Mouse (Mus musculus) embryonic facial prominence, embryonic 15.5 days (tissue): ENCODE measurements around the gene Irgc1. TPM values are rescaled to one million over a fixed set of nuclear protein-coding genes. Genes with fewer than 3 reads are reported as not detected.
A peak's percentile ranks its signal among the peaks of the same experiment; 100 is the strongest.

ENCODE experiments used
- ATAC-seq: fragments of 200-750 bp; cut with Nextera tagmentation; 2 replicates; pipeline ENCODE4 v1.8.0; 2017; ENCODE audit warnings: low read depth, moderate TSS enrichment; ENCODE audit not compliant: insufficient number of reproducible peaks, low FRiP score, low TSS enrichment
- H3K27ac ChIP-seq: fragments of 300-500 bp; sonication (generic); replicated peaks from 2 replicates; pipeline ENCODE4 v1.5.1; 2015; ENCODE audit warnings: mild to moderate bottlenecking, inconsistent platforms
- H3K27me3 ChIP-seq: fragments of 300-500 bp; sonication (generic); 2 replicates; pipeline ENCODE4 v1.6.1; 2015; ENCODE audit warnings: inconsistent platforms
- H3K36me3 ChIP-seq: fragments of 300-500 bp; sonication (generic); 2 replicates; pipeline ENCODE4 v1.6.1; 2015; ENCODE audit warnings: mild to moderate bottlenecking, inconsistent platforms
- H3K4me1 ChIP-seq: fragments of 300-500 bp; sonication (generic); 2 replicates; pipeline ENCODE4 v1.6.1; 2015; ENCODE audit warnings: inconsistent platforms
- H3K4me2 ChIP-seq: fragments of 300-500 bp; sonication (generic); replicated peaks from 2 replicates; pipeline ENCODE4 v1.6.1; 2015; ENCODE audit warnings: mild to moderate bottlenecking, inconsistent platforms
- H3K4me3 ChIP-seq: fragments of 300-500 bp; sonication (generic); replicated peaks from 2 replicates; pipeline ENCODE4 v1.5.1; 2015; ENCODE audit warnings: mild to moderate bottlenecking, inconsistent platforms
- H3K9ac ChIP-seq: fragments of 300-500 bp; sonication (generic); 2 replicates; pipeline ENCODE4 v1.6.1; 2015; ENCODE audit warnings: inconsistent platforms
- H3K9me3 ChIP-seq: fragments of 300-500 bp; sonication (generic); replicated peaks from 2 replicates; pipeline ENCODE4 v1.6.1; 2016; ENCODE audit warnings: inconsistent platforms
- whole genome bisulfite sequencing: fragments of 180-500 bp; shearing (Covaris S2); methylation state at CpG from one replicate; pipeline ENCODE4 v1.1.7; 2015; 5-methylcytosine and 5-hydroxymethylcytosine counted together
- polyA plus RNA-seq: library from polyadenylated mRNA; unstranded; fragments of >200 nt; fragmentation: Nextera tagmentation; extraction: Ambion mirVana; gene quantifications from 2 replicates; pipeline ENCODE4 v1.2.1, GENCODE M21; 2015

Gene Irgc1
- polyA plus RNA-seq, 1 experiment from 2014 or later: not detected

DNA sequence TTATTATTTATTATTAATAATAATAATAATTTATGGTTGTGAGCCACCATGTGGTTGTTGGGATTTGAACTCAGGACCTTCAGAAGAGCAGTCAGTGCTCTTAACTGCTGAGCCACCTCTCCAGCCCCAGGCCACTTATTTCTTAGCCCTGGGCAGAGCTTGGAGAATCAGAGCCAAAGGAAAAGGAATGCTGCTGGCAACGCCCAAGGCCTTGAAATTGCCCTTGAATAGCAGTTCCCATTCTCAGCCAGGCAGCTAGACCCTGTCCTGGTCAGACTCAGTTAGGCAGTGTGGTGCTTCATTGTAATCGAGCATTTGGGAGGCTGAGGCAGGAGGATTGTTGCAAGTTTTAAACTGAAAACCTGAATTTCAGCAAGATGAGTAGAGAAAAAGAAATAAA, 2.1 kb upstream of the Irgc1 start:
- no peak for ATAC-seq
- no peak overlapping the region for H3K27ac ChIP-seq
- H3K36me3 ChIP-seq: no peaks in the 10 kb centered on the region
- no peak overlapping the region for H3K9ac ChIP-seq
- peaks cover 7% of the 10 kb centered on the region; the same call in 1 of the 2 replicates for H3K4me1 ChIP-seq
- H3K9me3 ChIP-seq: no peaks in the 10 kb centered on the region
- WGBS: 70% methylated on average over 2 of the region's 2 CpGs
- no peaks in the 10 kb centered on the region for H3K27me3 ChIP-seq
- no peak overlapping the region for H3K4me2 ChIP-seq
- no peak overlapping the region for H3K4me3 ChIP-seq

DNA sequence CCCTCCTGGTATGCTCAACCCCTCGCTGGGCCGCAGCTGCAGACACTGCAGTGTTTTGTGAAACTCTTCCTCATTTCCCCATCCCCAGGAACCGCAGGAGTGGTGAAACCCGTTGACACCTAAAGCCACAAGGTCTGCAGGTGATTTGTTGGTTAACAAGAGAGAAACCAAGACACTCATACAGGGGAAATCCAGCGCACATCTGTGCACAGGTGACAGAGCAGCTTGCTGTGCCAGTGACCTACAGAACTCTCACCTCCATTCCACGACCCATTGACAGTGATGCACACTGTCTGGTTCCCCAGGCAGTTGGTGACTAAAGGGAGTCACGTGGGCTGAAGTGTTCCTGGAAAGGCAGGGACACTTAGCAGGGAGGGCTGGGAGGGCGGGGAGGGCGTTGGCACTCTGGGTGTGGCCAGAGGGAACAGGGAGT, 1.5 kb downstream of the Irgc1 start:
- Histone ChIP-seq H3K36me3 (no peaks in the 10 kb centered on the region), H3K27me3 (no peaks in the 10 kb centered on the region), H3K4me3 (no peak overlapping the region), H3K9ac (no peak overlapping the region), H3K4me2 (no peak overlapping the region), H3K4me1 (peaks cover 18% of the 10 kb centered on the region), H3K27ac (no peak overlapping the region), H3K9me3 (no peaks in the 10 kb centered on the region)
- WGBS: 63% methylated on average over 9 of the region's 9 CpGs
- ATAC-seq: no peak

DNA sequence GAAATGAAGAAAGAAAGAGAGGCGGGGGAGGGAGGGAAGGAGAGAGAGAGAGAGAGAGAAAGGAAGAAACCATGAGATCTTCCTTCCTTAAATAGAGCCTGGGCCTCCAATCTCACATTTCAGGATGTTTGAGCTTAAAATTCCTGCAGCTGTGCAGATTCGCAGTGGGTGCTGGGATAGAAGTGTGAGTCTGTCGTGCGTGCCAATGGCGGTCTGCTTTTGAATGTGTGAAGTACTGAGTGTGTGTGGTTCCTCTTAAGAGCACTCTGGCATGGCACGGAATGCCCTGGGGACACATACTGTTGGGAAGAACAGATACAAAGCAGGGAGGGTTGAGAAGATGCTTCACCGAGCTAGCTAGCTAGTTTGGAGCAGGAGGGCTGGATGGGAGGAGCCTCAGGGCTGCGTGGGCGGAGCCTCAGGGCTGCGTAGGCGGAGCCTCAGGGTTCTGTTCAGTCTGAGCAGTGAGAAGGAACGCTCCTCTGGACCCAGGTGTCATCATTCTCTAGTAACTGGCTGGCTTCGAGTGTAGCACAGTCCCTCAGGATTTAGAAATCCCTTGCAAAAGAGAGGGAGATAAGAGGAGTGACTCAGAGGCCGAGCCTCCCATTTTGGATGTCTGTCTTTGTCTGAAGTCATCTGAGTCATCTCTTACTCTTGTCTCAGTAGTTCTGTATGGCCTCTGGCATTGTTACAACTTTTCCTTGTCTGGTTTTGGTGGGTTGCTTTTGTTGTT, 3.1 kb downstream of the Irgc1 start:
- peaks cover 18% of the 10 kb centered on the region for H3K4me1 ChIP-seq
- H3K4me3 ChIP-seq: no peak overlapping the region
- no peak overlapping the region for H3K9ac ChIP-seq
- no peak overlapping the region; the same call in 1 of the 2 replicates for H3K27ac ChIP-seq
- no peaks in the 10 kb centered on the region for H3K27me3 ChIP-seq
- 42% methylated on average over 14 of the region's 14 CpGs for WGBS
- no peak for ATAC-seq
- H3K36me3 ChIP-seq: no peaks in the 10 kb centered on the region
- no peak overlapping the region for H3K4me2 ChIP-seq
- no peaks in the 10 kb centered on the region for H3K9me3 ChIP-seq

DNA sequence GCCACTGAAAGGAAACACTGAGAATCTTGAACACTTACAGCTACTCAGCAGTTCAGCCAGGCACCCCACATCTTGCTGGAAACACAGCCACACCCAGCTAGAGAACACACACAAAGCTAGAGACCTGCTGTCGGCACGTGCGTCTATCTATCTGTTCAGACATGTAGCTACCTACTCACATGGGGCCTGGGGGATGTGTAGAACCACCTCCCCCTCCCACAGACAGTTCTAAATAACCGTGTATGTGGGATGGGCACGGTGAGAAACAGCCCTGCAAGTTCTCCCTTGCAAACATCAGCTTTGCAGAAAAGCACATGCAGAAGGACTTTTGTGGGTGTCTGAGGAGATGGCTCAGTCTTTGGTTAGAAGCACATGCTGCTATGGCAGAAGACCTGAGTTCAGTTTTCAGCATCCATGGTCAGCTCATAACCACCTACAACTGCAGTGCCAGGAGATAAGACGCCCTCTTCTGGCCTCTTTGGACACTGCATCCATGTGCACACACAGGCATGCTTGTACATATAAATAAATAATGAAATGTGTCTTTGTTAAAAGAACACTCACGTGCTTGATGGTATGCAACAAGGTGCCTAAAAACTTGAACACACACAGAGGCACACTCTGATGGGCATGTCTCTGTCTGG, 5.3 kb downstream of the Irgc1 start:
- no peak overlapping the region for H3K4me3 ChIP-seq
- WGBS: 57% methylated on average over 7 of the region's 7 CpGs
- no peak overlapping the region for H3K4me2 ChIP-seq
- no peak overlapping the region for H3K9ac ChIP-seq
- ATAC-seq: no peak
- H3K9me3 ChIP-seq: no peaks in the 10 kb centered on the region
- H3K27ac ChIP-seq: peak overlapping the region; percentile 56
- no peaks in the 10 kb centered on the region for H3K27me3 ChIP-seq
- H3K4me1 ChIP-seq: peaks cover 16% of the 10 kb centered on the region
- no peaks in the 10 kb centered on the region for H3K36me3 ChIP-seq

DNA sequence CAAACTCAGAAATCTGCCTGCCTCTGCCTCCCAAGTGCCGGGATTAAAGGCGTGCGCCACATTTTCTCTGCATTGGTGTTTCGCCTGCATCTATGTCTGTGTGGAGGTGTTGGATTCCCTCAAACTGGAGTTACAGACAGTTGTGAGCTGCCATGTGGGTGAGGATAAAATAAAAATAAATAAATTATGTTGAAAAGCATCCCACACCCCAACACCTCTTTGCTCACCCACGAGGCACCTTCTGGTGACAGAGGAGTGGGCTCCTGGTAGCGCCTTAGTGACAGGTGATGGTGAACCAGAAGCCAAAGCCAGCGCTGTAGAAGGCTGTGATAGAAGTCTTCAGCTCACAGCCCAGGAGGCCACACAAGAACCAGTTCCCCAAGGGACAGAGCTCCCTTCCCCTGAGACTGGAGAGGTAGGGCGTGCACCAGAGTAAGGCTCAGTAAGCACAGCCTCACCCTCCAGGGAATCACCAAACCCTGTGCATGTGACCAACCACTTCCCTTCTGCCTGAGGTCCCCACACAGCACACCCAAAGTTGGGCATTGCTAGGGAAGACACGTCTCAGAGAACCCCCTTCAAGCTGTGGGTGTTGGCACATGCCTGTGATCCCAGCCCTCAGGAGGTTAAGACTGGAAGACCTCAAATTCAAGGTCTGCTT, 6.7 kb downstream of the Irgc1 start:
- no peak overlapping the region for H3K27ac ChIP-seq
- H3K9me3 ChIP-seq: no peaks in the 10 kb centered on the region
- H3K27me3 ChIP-seq: no peaks in the 10 kb centered on the region
- H3K9ac ChIP-seq: no peak overlapping the region
- no peak overlapping the region for H3K4me2 ChIP-seq
- WGBS: 89% methylated on average over 9 of the region's 9 CpGs
- ATAC-seq: no peak
- H3K4me1 ChIP-seq: peaks cover 15% of the 10 kb centered on the region
- H3K4me3 ChIP-seq: no peak overlapping the region
- H3K36me3 ChIP-seq: no peaks in the 10 kb centered on the region

DNA sequence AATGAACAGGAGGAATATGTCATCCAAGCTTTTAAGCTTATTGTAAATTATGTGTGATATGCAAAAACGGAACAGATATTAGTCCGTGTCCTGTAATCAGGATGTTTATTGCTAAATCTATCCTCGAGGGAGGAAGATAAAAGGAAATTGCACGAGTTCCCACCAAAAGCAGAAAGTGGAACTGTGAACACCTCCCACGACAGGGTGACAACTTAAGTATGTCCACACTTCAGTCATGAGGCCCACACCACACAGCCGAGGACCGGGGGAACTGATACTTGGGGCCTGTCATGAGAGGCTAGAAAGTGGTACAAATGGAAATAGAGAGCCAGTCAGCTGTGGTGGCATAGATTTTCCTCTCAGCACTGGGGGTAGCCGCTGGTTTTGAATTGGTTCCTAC, 9.8 kb downstream of the Irgc1 start:
- H3K27ac ChIP-seq: no peak overlapping the region
- H3K4me3 ChIP-seq: no peak overlapping the region
- 68% methylated on average over 8 of the region's 8 CpGs for WGBS
- H3K36me3 ChIP-seq: no peaks in the 10 kb centered on the region
- H3K9ac ChIP-seq: no peak overlapping the region
- no peak overlapping the region for H3K4me2 ChIP-seq
- no peaks in the 10 kb centered on the region for H3K9me3 ChIP-seq
- no peaks in the 10 kb centered on the region for H3K27me3 ChIP-seq
- no peak for ATAC-seq
- peaks cover 10% of the 10 kb centered on the region; the same call in 1 of the 2 replicates for H3K4me1 ChIP-seq

DNA sequence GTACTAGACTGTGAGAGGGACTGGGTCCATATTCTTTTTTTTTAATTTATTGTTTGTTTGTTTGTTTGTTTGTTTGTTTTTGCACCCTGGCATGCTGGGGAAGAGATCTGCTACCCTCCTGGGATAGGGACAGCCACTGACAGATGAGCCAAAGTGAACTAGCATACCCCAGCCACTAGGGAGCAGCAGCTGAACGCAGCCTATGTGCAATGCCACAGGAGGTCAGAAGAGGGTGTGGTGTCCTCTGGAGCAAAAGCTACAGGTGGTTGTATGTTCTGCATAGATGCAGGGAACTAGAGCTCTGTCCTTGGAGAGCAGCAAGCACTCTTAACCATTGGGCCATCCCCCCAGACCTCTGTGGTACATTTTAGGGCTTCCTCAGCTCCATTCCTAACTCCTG, 10.3 kb downstream of the Irgc1 start:
- Histone ChIP-seq H3K27me3 (no peaks in the 10 kb centered on the region), H3K4me2 (no peak overlapping the region), H3K27ac (no peak overlapping the region), H3K9me3 (no peaks in the 10 kb centered on the region), H3K4me3 (no peak overlapping the region), H3K36me3 (no peaks in the 10 kb centered on the region), H3K4me1 (peaks cover 7% of the 10 kb centered on the region; the same call in 1 of the 2 replicates), H3K9ac (no peak overlapping the region)
- ATAC-seq: no peak
- 16% methylated on average over 1 of the region's 1 CpGs for WGBS

DNA sequence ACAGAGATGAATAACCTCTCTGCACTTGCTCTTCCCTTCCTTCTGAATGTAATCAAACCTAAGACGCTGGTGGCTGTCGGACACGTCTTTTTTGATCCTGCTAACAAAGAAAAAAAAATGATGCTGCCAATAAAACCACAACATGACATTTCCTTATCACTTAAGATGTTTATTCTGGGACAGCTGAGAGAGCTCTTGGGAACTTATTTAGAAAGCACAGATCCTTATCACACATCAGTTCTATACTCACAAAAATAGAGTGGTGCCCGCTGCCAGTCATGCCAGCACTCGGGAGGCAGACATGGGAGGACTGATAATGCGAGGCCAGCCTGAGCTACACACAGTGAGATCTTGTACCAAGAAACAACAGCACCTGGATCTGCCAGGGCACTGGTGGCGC, 12.2 kb downstream of the Irgc1 start:
- Histone ChIP-seq H3K27ac (no peak overlapping the region), H3K4me2 (no peak overlapping the region), H3K36me3 (no peaks in the 10 kb centered on the region), H3K4me3 (no peak overlapping the region), H3K9ac (no peak overlapping the region), H3K4me1 (peaks cover 7% of the 10 kb centered on the region; the same call in 1 of the 2 replicates), H3K9me3 (no peaks in the 10 kb centered on the region), H3K27me3 (no peaks in the 10 kb centered on the region)
- WGBS: 77% methylated on average over 7 of the region's 7 CpGs
- ATAC-seq: no peak

DNA sequence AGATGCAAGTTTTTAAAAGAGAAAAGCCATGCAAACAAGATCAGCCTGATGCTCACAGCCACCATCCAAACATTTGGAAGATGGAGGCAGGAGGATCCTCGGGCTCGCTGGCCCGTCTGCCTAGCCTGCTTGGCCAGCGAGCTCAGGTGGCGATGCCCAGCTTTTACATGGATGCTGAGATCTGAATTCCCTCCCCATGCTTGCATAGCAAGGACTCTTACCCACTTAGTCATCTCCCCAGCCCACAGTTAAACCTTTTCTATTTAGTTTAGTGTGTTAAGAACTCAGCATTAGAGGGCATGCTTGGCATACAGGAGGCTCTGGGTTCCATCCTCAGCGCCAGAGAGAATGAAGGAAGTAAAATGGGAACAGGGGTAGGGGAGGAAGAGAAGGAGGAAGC, 12.9 kb downstream of the Irgc1 start:
- H3K9me3 ChIP-seq: no peaks in the 10 kb centered on the region
- H3K4me2 ChIP-seq: no peak overlapping the region
- H3K27me3 ChIP-seq: no peaks in the 10 kb centered on the region
- H3K4me1 ChIP-seq: peaks cover 7% of the 10 kb centered on the region; the same call in 1 of the 2 replicates
- no peak overlapping the region for H3K4me3 ChIP-seq
- no peak for ATAC-seq
- 73% methylated on average over 6 of the region's 6 CpGs for WGBS
- no peak overlapping the region for H3K27ac ChIP-seq
- H3K9ac ChIP-seq: no peak overlapping the region
- no peaks in the 10 kb centered on the region for H3K36me3 ChIP-seq

DNA sequence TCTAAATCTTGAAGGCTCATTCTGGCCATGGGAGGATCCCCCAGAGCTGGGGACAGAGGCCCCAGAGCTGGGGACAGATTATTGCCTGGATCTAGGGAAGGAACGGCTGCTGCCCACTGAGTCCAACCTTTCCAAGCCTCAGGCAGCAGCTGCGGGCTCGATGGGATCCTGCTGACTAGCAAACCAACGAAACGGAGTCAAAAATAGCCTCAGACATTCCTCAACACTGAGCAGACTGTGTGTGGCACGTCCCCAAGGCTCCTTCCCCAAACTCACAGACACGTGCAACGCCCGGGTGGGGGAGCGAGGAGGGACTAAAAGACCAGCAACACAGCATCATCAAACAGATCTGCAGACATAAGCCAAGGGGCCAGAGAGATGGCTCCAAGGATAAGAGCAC, 14.1 kb downstream of the Irgc1 start:
- no peak overlapping the region for H3K9ac ChIP-seq
- no peaks in the 10 kb centered on the region for H3K9me3 ChIP-seq
- 0 out of 2 replicates have a peak overlapping the region, but pooled peaks have one; percentile 44 for H3K27ac ChIP-seq
- H3K4me1 ChIP-seq: peaks cover 7% of the 10 kb centered on the region; the same call in 1 of the 2 replicates
- 0 out of 2 replicates have a peak, but pooled peaks cover 3% of the 10 kb centered on the region for H3K27me3 ChIP-seq
- 45% methylated on average over 10 of the region's 10 CpGs for whole genome bisulfite sequencing
- H3K36me3 ChIP-seq: no peaks in the 10 kb centered on the region
- H3K4me3 ChIP-seq: no peak overlapping the region
- peak; percentile 58; the same call in 1 of the 2 replicates for ATAC-seq
- no peak overlapping the region for H3K4me2 ChIP-seq

DNA sequence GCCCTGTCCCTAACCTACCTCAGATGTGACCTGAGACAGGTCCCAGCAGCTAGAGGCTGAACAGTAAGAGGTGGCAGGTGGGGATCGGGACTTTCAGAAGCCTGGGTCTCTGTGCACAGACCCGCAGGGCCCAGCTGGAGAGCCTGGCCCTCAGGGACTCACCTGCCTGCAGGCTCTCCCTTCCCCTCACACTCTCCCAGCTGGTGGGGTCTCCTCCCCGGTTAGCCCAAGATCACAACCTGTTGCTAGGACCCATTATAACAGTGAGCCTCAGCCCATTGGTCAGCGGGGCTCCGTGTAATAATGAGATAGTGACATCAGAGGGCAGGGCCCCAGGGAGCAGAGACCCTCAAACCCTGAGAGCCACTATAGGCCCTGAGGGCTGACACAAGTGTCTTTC, 16.8 kb downstream of the Irgc1 start:
- Histone ChIP-seq H3K4me2 (no peak overlapping the region), H3K9ac (no peak overlapping the region), H3K4me1 (peaks cover 7% of the 10 kb centered on the region; the same call in 1 of the 2 replicates), H3K9me3 (no peaks in the 10 kb centered on the region), H3K36me3 (no peaks in the 10 kb centered on the region), H3K4me3 (no peak overlapping the region), H3K27me3 (0 out of 2 replicates have a peak, but pooled peaks cover 8% of the 10 kb centered on the region), H3K27ac (no peak overlapping the region)
- WGBS: 72% methylated on average over 5 of the region's 5 CpGs
- no peak for ATAC-seq
